Mouse (Mus musculus): ENCODE results near the gene Trim3. TPM values are rescaled to one million over a fixed set of nuclear protein-coding genes. Genes with fewer than 3 reads are reported as not detected.

Trim3 gene
- polyA plus RNA-seq, 1 experiment from 2014 or later: 30.3 TPM

DNA sequence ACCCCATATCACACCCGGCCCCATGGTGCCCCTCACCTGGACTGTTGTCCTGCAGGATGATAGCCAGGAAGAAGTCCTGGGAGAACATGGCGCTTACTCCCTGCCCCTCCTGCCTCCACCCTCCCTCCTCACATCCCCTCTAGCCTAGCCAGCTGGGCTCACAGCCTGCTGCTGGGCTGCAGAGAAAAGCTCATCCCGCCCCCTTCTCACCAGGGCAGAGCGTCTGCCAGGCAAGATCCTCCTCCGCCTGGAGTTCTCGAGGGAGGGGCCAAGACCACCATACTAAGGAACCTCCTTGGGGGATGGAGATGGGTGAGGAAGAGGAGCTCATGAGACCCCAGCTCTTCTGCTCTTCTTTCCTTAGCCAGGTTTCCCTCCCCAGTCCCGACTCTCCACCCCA, 64.8 kb downstream of the Trim3 start:
- peak; percentile 23 for DNase-seq (ENCODE audit: low spot score)
- peak overlapping the region; percentile 77 for H3K27ac ChIP-seq (replicated peaks)
- no peaks in the 10 kb centered on the region for H3K27me3 ChIP-seq (ENCODE audit: low read depth, poor library complexity, severe bottlenecking)
- peak overlapping the region; percentile 40 for H3K4me3 ChIP-seq
- H3K9me3 ChIP-seq (replicated peaks): no peaks in the 10 kb centered on the region
- 8% methylated on average over 7 of the region's 7 CpGs for WGBS
- peaks cover 32% of the 10 kb centered on the region for H3K4me1 ChIP-seq
- H3K36me3 ChIP-seq: peaks cover 59% of the 10 kb centered on the region

DNA sequence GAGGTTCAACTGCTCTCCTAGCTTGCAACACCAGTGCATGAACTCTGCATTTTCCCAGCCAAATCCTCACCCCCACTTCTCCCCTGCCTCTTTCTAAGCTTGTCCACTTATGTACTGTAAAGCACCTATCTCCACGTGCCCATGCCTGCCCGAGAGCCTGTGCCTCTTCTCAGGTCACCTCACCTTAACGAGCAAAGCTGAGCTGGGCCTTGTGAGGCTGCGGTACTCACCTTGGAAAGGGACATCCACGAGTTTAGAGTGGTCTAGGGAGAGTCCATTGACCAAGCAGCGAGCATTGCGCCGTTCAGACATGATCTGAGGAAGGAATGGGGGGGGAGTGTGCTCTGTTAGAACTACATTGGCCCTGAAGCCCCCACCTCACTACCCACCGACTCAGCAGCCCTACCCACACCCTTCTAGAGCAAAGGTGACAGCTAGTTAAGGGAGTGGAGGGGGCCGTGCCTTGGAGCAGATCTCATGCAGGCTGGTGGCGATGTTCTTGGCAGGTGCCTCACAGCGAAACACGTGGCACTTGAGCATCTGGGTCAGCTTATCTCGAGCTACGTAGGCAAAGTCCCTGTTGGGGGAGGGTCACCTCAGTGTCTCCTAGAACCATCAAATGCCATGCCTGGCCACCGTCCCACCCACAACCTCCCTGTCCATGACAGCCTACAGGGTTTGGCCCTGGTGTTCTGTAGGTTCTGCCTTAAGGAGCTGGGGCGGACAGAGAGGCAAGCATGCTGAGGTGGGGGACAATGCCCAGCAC, 68.1 kb downstream of the Trim3 start:
- Histone ChIP-seq H3K4me1 (peaks cover 23% of the 10 kb centered on the region), H3K4me3 (no peak overlapping the region), H3K9me3 (replicated peaks) (no peaks in the 10 kb centered on the region), H3K27me3 (ENCODE audit: low read depth, poor library complexity, severe bottlenecking) (no peaks in the 10 kb centered on the region), H3K27ac (replicated peaks) (no peak overlapping the region), H3K36me3 (peaks cover 68% of the 10 kb centered on the region)
- no peak for DNase-seq (ENCODE audit: low spot score)
- WGBS: 88% methylated on average over 17 of the region's 17 CpGs

DNA sequence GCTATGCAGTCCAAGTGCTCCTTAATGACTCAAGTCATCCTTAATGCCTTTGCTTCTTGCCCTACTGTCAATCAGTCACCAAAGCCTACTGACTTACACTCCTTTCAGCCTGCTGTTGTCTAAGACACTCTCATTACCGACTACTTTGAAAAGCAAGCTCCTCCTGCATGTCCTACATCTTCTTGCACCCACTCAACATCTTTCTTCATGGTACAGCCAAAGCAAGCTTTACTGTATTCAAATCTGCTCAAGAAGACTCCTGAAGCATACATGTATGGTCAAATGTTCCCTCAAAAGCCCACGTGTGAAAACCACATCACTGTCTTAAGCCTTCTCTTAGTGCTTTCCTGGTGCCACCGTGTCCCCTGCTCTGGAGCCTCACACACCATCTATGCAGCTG, 70.0 kb downstream of the Trim3 start:
- peaks cover 87% of the 10 kb centered on the region for H3K36me3 ChIP-seq
- DNase-seq (ENCODE audit: low spot score): no peak
- H3K27me3 ChIP-seq (ENCODE audit: low read depth, poor library complexity, severe bottlenecking): no peaks in the 10 kb centered on the region
- no peak overlapping the region for H3K27ac ChIP-seq (replicated peaks)
- H3K4me3 ChIP-seq: no peak overlapping the region
- no peaks in the 10 kb centered on the region for H3K9me3 ChIP-seq (replicated peaks)
- H3K4me1 ChIP-seq: peaks cover 4% of the 10 kb centered on the region
- 91% methylated on average over 3 of the region's 3 CpGs for WGBS

DNA sequence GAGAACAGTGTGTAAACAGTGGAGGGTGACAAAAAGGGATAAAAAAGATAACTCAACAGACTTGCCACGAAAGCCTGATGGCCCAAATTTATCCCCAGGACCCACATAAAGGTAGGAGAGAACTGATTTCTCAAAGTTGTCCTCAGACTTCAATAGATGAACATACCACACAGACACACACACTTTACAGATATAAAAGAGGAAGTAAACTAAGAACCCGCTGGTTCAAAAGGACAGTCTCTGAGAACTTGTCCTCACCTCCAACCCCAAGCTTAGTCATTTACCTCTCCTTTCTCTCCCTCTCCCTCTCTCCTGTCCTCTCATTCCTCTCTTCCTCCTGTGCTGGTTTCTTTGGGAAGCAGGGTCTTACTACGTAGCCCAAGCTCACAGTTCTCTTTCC, 71.1 kb downstream of the Trim3 start:
- Histone ChIP-seq H3K4me3 (no peak overlapping the region), H3K36me3 (peaks cover 91% of the 10 kb centered on the region), H3K27me3 (ENCODE audit: low read depth, poor library complexity, severe bottlenecking) (no peaks in the 10 kb centered on the region), H3K27ac (replicated peaks) (no peak overlapping the region), H3K4me1 (no peaks in the 10 kb centered on the region), H3K9me3 (replicated peaks) (no peaks in the 10 kb centered on the region)
- DNase-seq (ENCODE audit: low spot score): no peak
- WGBS: 86% methylated on average over 3 of the region's 3 CpGs

DNA sequence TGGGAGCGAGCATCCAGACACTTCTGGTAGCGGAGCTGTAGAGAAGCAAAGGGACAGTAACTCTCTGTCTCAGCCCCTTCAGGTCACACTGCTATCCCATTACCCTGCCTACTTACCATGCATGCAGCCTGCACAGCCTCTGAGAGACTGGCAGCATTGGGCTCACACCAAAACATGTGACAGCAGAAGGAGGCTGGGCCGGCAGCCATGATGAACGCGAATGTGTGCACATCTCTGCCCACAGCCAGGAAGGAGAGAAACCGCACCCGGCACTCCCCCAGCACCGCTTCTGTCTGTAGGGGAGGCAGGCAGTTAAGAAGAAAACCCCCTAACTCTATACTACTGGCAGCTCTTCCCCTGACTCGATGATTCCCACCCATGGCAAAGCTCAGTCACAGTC, 74.4 kb downstream of the Trim3 start:
- Histone ChIP-seq H3K36me3 (peaks cover 67% of the 10 kb centered on the region), H3K4me3 (no peak overlapping the region), H3K27ac (replicated peaks) (no peak overlapping the region), H3K9me3 (replicated peaks) (no peaks in the 10 kb centered on the region), H3K4me1 (peaks cover 18% of the 10 kb centered on the region), H3K27me3 (ENCODE audit: low read depth, poor library complexity, severe bottlenecking) (no peaks in the 10 kb centered on the region)
- DNase-seq (ENCODE audit: low spot score): no peak
- WGBS: 94% methylated on average over 9 of the region's 9 CpGs

DNA sequence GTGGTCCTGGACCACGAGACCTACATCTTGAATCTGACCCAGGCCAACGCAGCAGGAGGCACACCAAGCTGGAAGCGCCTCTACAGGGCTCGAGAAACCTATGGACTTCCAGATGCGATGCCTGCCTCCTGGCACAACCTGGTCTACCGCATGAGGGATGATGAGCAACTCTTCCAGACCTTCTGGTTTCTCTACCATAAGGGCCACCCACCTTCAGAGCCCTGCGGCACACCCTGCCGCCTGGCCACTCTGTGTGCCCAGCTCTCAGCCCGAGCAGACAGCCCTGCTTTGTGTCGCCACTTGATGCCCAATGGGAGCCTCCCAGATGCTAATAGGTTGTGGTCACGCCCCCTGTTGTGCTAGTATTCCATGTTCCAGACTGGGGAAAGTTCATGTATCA, 75.7 kb downstream of the Trim3 start:
- H3K36me3 ChIP-seq: peaks cover 57% of the 10 kb centered on the region
- H3K27ac ChIP-seq (replicated peaks): no peak overlapping the region
- WGBS: 87% methylated on average over 11 of the region's 11 CpGs

DNA sequence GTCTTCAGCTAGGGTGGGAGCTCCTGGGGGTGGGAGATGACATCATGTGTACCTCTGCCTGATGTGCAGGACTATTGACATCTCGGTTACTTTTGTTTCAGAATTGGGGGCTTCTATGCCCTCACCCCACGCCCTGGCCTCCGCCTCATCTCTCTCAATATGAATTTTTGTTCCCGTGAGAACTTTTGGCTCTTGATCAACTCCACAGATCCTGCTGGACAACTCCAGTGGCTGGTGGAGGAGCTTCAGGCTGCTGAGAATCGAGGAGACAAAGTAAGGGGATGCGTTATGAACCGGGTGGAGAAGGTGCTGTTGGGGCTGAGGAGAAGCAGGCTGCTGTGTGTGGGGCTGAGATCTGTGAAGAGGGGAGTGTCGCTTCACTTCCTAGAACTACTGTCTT, 77.0 kb downstream of the Trim3 start:
- 90% methylated on average over 8 of the region's 8 CpGs for WGBS
- H3K27me3 ChIP-seq (ENCODE audit: low read depth, poor library complexity, severe bottlenecking): 0 out of 2 replicates have a peak, but pooled peaks cover 6% of the 10 kb centered on the region
- H3K4me3 ChIP-seq: no peak overlapping the region
- peaks cover 23% of the 10 kb centered on the region for H3K4me1 ChIP-seq
- H3K36me3 ChIP-seq: peaks cover 44% of the 10 kb centered on the region
- no peak for DNase-seq (ENCODE audit: low spot score)
- no peak overlapping the region for H3K27ac ChIP-seq (replicated peaks)
- no peaks in the 10 kb centered on the region for H3K9me3 ChIP-seq (replicated peaks)

More for the DNA sequence above, 75.7 kb downstream of the Trim3 start:
- Histone ChIP-seq H3K27me3 (ENCODE audit: low read depth, poor library complexity, severe bottlenecking) (0 out of 2 replicates have a peak, but pooled peaks cover 6% of the 10 kb centered on the region), H3K4me1 (peaks cover 23% of the 10 kb centered on the region), H3K9me3 (replicated peaks) (no peaks in the 10 kb centered on the region), H3K4me3 (no peak overlapping the region)
- DNase-seq (ENCODE audit: low spot score): no peak

DNA sequence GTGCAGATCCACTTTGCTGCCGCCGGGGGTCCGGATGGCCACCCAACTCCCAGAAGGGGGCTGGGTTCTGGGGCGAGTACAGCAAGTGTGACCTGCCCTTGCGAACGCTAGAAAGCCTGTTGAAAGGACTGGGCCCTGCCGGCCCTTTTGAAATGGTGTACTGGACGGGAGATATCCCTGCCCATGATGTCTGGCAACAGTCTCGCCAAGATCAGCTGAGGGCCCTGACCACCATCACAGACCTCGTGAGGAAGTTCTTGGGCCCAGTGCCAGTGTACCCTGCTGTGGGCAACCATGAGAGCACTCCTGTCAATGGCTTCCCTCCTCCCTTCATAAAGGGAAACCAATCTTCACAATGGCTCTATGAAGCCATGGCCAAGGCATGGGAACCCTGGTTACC, 77.8 kb downstream of the Trim3 start:
- peaks cover 23% of the 10 kb centered on the region for H3K4me1 ChIP-seq
- 0 out of 2 replicates have a peak, but pooled peaks cover 6% of the 10 kb centered on the region for H3K27me3 ChIP-seq (ENCODE audit: low read depth, poor library complexity, severe bottlenecking)
- DNase-seq (ENCODE audit: low spot score): no peak
- peaks cover 39% of the 10 kb centered on the region for H3K36me3 ChIP-seq
- no peaks in the 10 kb centered on the region for H3K9me3 ChIP-seq (replicated peaks)
- WGBS: 90% methylated on average over 10 of the region's 10 CpGs
- peak overlapping the region; percentile 75; the same call in 1 of the 2 replicates for H3K4me3 ChIP-seq
- no peak overlapping the region for H3K27ac ChIP-seq (replicated peaks)

Other genes with a start within 250 kb of the Trim3 start
- gene Fam160a2, start 233.5 kb downstream of the Trim3 start, polyA plus RNA-seq (2016; fragmentation: Nextera tagmentation; extraction: Ambion mirVana): 38.6 and 39.3 TPM in 2 replicates
- 0.12 TPM in 1 of 2 replicates, not detected in the other for gene Cnga4, start 229.0 kb downstream of the Trim3 start, polyA plus RNA-seq (2016; fragmentation: Nextera tagmentation; extraction: Ambion mirVana)
- 0.20 and 0.27 TPM in 2 replicates for gene Cckbr, start 207.8 kb downstream of the Trim3 start, polyA plus RNA-seq (2016; fragmentation: Nextera tagmentation; extraction: Ambion mirVana)
- gene Cavin3, start 151.3 kb downstream of the Trim3 start, polyA plus RNA-seq (2016; fragmentation: Nextera tagmentation; extraction: Ambion mirVana): 19.8 and 20.5 TPM in 2 replicates
- 34.2 and 41.7 TPM in 2 replicates for gene Smpd1, start 79.2 kb downstream of the Trim3 start, polyA plus RNA-seq (2016; fragmentation: Nextera tagmentation; extraction: Ambion mirVana)
- gene Apbb1, start 51.9 kb downstream of the Trim3 start, polyA plus RNA-seq (2016; fragmentation: Nextera tagmentation; extraction: Ambion mirVana): 112 and 134 TPM in 2 replicates
- gene Hpx, start 33.4 kb downstream of the Trim3 start, polyA plus RNA-seq (2016; fragmentation: Nextera tagmentation; extraction: Ambion mirVana): 0.07 and 0.17 TPM in 2 replicates
- gene Timm10b, start 6.5 kb upstream of the Trim3 start, polyA plus RNA-seq (2016; fragmentation: Nextera tagmentation; extraction: Ambion mirVana): 164 TPM in 2 replicates
- gene Arfip2, start 6.8 kb upstream of the Trim3 start, polyA plus RNA-seq (2016; fragmentation: Nextera tagmentation; extraction: Ambion mirVana): 57.5 and 67.3 TPM in 2 replicates
- gene Gm45799, start 7.0 kb upstream of the Trim3 start, polyA plus RNA-seq (2016; fragmentation: Nextera tagmentation; extraction: Ambion mirVana): 8.1 and 12.0 TPM in 2 replicates
- gene Dnhd1, start 17.3 kb upstream of the Trim3 start, polyA plus RNA-seq (2016; fragmentation: Nextera tagmentation; extraction: Ambion mirVana): 0.40 and 0.41 TPM in 2 replicates
- gene Ilk, start 103.0 kb upstream of the Trim3 start, polyA plus RNA-seq (2016; fragmentation: Nextera tagmentation; extraction: Ambion mirVana): 236 and 240 TPM in 2 replicates
- 35.4 and 44.0 TPM in 2 replicates for gene Rrp8, start 103.8 kb upstream of the Trim3 start, polyA plus RNA-seq (2016; fragmentation: Nextera tagmentation; extraction: Ambion mirVana)
- gene Taf10, start 110.8 kb upstream of the Trim3 start, polyA plus RNA-seq (2016; fragmentation: Nextera tagmentation; extraction: Ambion mirVana): 160 and 188 TPM in 2 replicates
- gene Tpp1, start 118.7 kb upstream of the Trim3 start, polyA plus RNA-seq (2016; fragmentation: Nextera tagmentation; extraction: Ambion mirVana): 66.1 and 66.9 TPM in 2 replicates
- 6.7 and 10.1 TPM in 2 replicates for gene Dchs1, start 154.1 kb upstream of the Trim3 start, polyA plus RNA-seq (2016; fragmentation: Nextera tagmentation; extraction: Ambion mirVana)
- 293 and 320 TPM in 2 replicates for gene Mrpl17, start 177.5 kb upstream of the Trim3 start, polyA plus RNA-seq (2016; fragmentation: Nextera tagmentation; extraction: Ambion mirVana)